Mouse (Mus musculus): Measurements from ENCODE around the gene Col2a1. TPM values are rescaled to one million over a fixed set of nuclear protein-coding genes. Genes with fewer than 3 reads are reported as not detected.

Col2a1 gene
- 2.6 and 4.1 TPM in 2 replicates for polyA plus RNA-seq (2015; fragmentation: Nextera tagmentation; extraction: Ambion mirVana)

DNA sequence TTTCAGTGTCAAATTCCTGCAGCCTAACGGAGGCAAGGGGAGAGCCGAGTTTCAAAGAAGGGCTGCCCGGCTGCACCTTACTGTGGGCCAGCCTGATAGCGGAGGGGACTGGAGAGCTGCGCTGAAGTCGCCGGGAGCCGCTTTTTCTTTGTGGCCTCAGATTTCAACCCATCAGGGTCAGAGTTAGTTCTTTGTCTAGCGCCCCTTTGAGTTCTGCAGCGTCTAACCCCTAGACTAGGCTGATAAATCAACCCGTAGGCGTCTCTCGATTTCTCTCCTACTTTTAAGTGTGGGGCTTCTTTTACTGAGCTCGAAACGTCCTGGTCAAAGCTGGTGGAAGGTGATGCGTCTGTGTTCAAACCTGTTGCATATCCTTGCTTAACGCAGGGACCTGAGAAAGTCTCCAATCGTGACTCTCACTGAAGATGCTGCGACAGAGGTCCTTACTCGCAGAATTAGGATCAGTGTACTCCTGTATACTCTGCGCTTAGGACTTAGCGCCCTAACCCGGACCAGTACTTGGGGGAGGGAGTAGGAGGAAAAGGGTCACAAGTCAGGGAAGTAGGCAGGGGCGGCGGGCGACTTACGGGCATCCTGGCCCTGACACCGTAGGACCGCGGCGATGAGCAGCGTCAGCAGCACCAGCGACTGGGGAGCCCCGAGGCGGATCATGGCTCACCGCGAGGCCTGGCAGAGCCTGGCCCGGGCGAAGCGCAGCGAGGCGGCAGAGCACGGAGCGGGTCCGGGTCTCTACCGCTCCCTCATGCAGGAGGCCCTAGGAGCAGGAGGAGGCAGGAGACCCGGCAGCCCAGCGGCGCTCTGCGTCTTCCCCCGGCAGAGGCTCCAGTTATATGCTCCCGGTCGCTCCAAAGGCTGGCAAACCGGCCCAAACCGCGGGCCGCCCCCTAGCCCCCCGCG, at the start of gene Col2a1:
Col2a1 (minus strand) TSS at position 874 of the 918 bp plus-strand sequence.

DNA sequence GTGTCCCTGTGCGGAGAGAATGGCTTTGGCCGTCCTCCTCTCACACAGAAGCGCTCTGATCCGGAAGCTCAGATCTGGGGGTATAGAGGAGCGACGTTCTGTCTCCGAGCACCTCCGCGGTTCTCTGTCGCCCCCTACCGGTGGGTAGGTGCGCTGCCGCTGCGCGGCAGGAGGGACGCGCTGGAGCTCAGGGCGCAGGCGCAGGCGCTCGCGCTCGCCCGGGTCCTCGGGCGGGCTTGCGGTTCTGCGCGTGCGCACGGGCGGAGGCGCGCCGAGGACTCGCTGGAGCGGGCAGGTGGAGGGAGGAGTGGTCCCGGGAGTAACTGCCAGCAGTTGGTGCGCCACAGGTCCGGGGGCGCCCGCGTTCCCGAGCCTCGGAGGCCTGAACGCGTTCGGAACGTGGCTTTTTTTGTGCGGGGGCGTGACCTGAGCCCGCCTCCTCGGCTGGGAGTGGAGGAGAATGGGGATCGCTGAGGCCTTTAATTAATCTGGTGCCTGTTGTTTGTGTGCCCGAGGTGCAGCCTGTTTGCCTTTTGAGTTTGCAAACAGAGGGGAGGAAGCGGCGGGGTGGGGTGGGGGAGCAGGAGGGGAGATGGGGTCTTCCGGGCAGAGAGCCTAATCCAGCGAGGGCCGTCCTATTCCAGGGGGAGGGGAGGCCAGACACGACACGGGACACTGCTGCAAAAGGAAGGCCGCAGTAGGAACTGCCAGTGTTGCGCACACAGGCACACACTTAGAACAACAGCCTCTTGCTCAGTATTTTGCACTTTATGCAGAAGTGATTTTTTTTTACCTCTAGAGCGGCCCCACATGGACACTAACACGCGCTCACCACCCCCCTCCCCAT, 40.3 kb downstream of the Col2a1 start, which contains the start of gene Tmem106c:
Tmem106c (plus strand) TSS at position 212 of the 847 bp plus-strand sequence.

Other genes starting within 250 kb of the Col2a1 start
- gene Rapgef3, start 236.7 kb downstream of the Col2a1 start, polyA plus RNA-seq (2015; fragmentation: Nextera tagmentation; extraction: Ambion mirVana), result 14.3 and 15.3 TPM in 2 replicates
- gene Slc48a1, start 226.2 kb downstream of the Col2a1 start, polyA plus RNA-seq (2015; fragmentation: Nextera tagmentation; extraction: Ambion mirVana), result 159 and 161 TPM in 2 replicates
- gene Hdac7, start 160.2 kb downstream of the Col2a1 start, polyA plus RNA-seq (2015; fragmentation: Nextera tagmentation; extraction: Ambion mirVana), result 20.1 and 27.2 TPM in 2 replicates
- gene Vdr, start 94.1 kb downstream of the Col2a1 start, polyA plus RNA-seq (2015; fragmentation: Nextera tagmentation; extraction: Ambion mirVana), result 0.17 and 0.22 TPM in 2 replicates
- gene Tmem106c, start 40.5 kb downstream of the Col2a1 start, polyA plus RNA-seq (2015; fragmentation: Nextera tagmentation; extraction: Ambion mirVana), result 36.3 and 44.7 TPM in 2 replicates
- 93.8 and 101 TPM in 2 replicates for gene Pfkm, start 87.9 kb upstream of the Col2a1 start, polyA plus RNA-seq (2015; fragmentation: Nextera tagmentation; extraction: Ambion mirVana)
- gene Senp1, start 89.0 kb upstream of the Col2a1 start, polyA plus RNA-seq (2015; fragmentation: Nextera tagmentation; extraction: Ambion mirVana), result 12.5 and 13.7 TPM in 2 replicates
- gene Asb8, start 160.9 kb upstream of the Col2a1 start, polyA plus RNA-seq (2015; fragmentation: Nextera tagmentation; extraction: Ambion mirVana), result 58.5 and 60.2 TPM in 2 replicates
- gene Ccdc184, start 162.5 kb upstream of the Col2a1 start, polyA plus RNA-seq (2015; fragmentation: Nextera tagmentation; extraction: Ambion mirVana), result 106 and 120 TPM in 2 replicates
- 0.36 TPM in 1 of 2 replicates, not detected in the other for gene Olfr288, start 190.8 kb upstream of the Col2a1 start, polyA plus RNA-seq (2015; fragmentation: Nextera tagmentation; extraction: Ambion mirVana)
- 0.45 TPM in 1 of 2 replicates, not detected in the other for gene Gm44579, start 216.3 kb upstream of the Col2a1 start, polyA plus RNA-seq (2015; fragmentation: Nextera tagmentation; extraction: Ambion mirVana)
- 6.5 TPM in 2 replicates for gene Olfr287, start 216.4 kb upstream of the Col2a1 start, polyA plus RNA-seq (2015; fragmentation: Nextera tagmentation; extraction: Ambion mirVana)
- not detected in 2 replicates for gene Olfr286, start 229.8 kb upstream of the Col2a1 start, polyA plus RNA-seq (2015; fragmentation: Nextera tagmentation; extraction: Ambion mirVana)